Mouse (Mus musculus) kidney, postnatal 0 days (tissue): ENCODE results near the gene Sin3b. TPM values are rescaled to one million over a fixed set of nuclear protein-coding genes. Genes with fewer than 3 reads are reported as not detected.

Experiments
- ATAC-seq: fragments of 200-750 bp; cut with Nextera tagmentation; replicated peaks from 2 replicates; pipeline ENCODE4 v1.8.0; 2017; ENCODE audit warnings: low read depth, moderate number of reproducible peaks, moderate TSS enrichment, moderate library complexity; ENCODE audit not compliant: low FRiP score
- DNase-seq: peaks from one replicate; pipeline ENCODE4 v3.0.0-alpha.2; 2016; ENCODE audit warnings: low spot score
- H3K27ac ChIP-seq: fragments of 300-500 bp; sonication (generic); 2 replicates; pipeline ENCODE4 v1.5.1; 2014; ENCODE audit warnings: mild to moderate bottlenecking
- H3K27me3 ChIP-seq: fragments of 300-500 bp; sonication (generic); 2 replicates; pipeline ENCODE4 v1.6.1; 2014; ENCODE audit warnings: low read length, mixed read lengths; ENCODE audit not compliant: insufficient read depth
- H3K36me3 ChIP-seq: fragments of 300-500 bp; sonication (generic); 2 replicates; pipeline ENCODE4 v1.6.1; 2014; ENCODE audit warnings: low read length, mixed read lengths; ENCODE audit not compliant: insufficient read depth
- H3K4me1 ChIP-seq: fragments of 300-500 bp; sonication (generic); replicated peaks from 2 replicates; pipeline ENCODE4 v1.6.1; 2014; ENCODE audit warnings: antibody characterized with exemption, low read length, mixed read lengths; ENCODE audit not compliant: insufficient read depth
- H3K4me2 ChIP-seq: fragments of 300-500 bp; sonication (generic); 2 replicates; pipeline ENCODE4 v1.6.1; 2014; ENCODE audit warnings: mild to moderate bottlenecking, low read length, moderate library complexity, mixed read lengths
- H3K4me3 ChIP-seq: fragments of 300-500 bp; sonication (generic); replicated peaks from 2 replicates; pipeline ENCODE4 v1.5.1; 2014; ENCODE audit warnings: low read depth, low read length
- H3K9ac ChIP-seq: fragments of 300-500 bp; sonication (generic); 2 replicates; pipeline ENCODE4 v1.6.1; 2014; ENCODE audit warnings: low read depth, low read length
- H3K9me3 ChIP-seq: fragments of 300-500 bp; sonication (generic); replicated peaks from 2 replicates; pipeline ENCODE4 v1.6.1; 2016; ENCODE audit warnings: low read length, inconsistent platforms, mixed read lengths
- CTCF ChIP-seq: IDR thresholded peaks from 2 replicates; pipeline ENCODE4 v1.5.1; 2016; ENCODE audit warnings: antibody characterized with exemption, low read depth, mild to moderate bottlenecking, moderate library complexity
- WGBS: fragments of 180-500 bp; shearing (Covaris S2); extraction: QIAGEN DNeasy Blood & Tissue Kit; methylation state at CpG from one replicate; pipeline ENCODE4 v1.1.7; 2014; 5-methylcytosine and 5-hydroxymethylcytosine counted together
- microRNA-seq: library from miRNA; unstranded; fragments of <30 nt; microRNA quantifications from one replicate; pipeline ENCODE4, GENCODE M21; 2016
- polyA plus RNA-seq: library from polyadenylated mRNA; unstranded; fragments of >200 nt; fragmentation: Nextera tagmentation; extraction: Ambion mirVana; gene quantifications from 2 replicates; pipeline ENCODE4 v1.2.1, GENCODE M21; 2015

Sin3b gene
- polyA plus RNA-seq, 1 experiment from 2014 or later = 239 TPM

- Histone ChIP-seq H3K27me3 (no peaks in the 10 kb centered on the region), H3K4me1 (no peaks in the 10 kb centered on the region), H3K36me3 (no peaks in the 10 kb centered on the region), H3K9me3 (no peaks in the 10 kb centered on the region), H3K9ac (no peak overlapping the region), H3K4me2 (no peak overlapping the region), H3K4me3 (no peak overlapping the region), H3K27ac (no peak overlapping the region)
- WGBS = 30% methylated on average over 7 of the region's 7 CpGs
- ATAC-seq = no peak
- DNase-seq = no peak
- no peak for TF ChIP-seq CTCF
These were observed 43.7 kb downstream of the Sin3b start for GRCm38 (mm10) chr8:72766777-72767176.

- Histone ChIP-seq H3K27ac (no peak overlapping the region), H3K4me1 (no peaks in the 10 kb centered on the region), H3K4me2 (no peak overlapping the region), H3K9me3 (no peaks in the 10 kb centered on the region), H3K9ac (no peak overlapping the region), H3K27me3 (no peaks in the 10 kb centered on the region), H3K4me3 (no peak overlapping the region), H3K36me3 (no peaks in the 10 kb centered on the region)
- 72% methylated on average over 1 of the region's 1 CpGs for WGBS
- no peak for DNase-seq
- no peak for TF ChIP-seq CTCF
- ATAC-seq = no peak
These were observed 54.7 kb downstream of the Sin3b start for GRCm38 (mm10) chr8:72777797-72778196.

- no peak overlapping the region for H3K9ac ChIP-seq
- H3K4me1 ChIP-seq = no peaks in the 10 kb centered on the region
- ATAC-seq = no peak
- H3K27me3 ChIP-seq = no peaks in the 10 kb centered on the region
- no peak for TF ChIP-seq CTCF
- no peak overlapping the region for H3K4me3 ChIP-seq
- DNase-seq = no peak
- no peak overlapping the region for H3K4me2 ChIP-seq
- H3K9me3 ChIP-seq = no peaks in the 10 kb centered on the region
- WGBS = 91% methylated on average over 4 of the region's 4 CpGs
- H3K27ac ChIP-seq = no peak overlapping the region
- H3K36me3 ChIP-seq = no peaks in the 10 kb centered on the region
These were observed 57.6 kb downstream of the Sin3b start for GRCm38 (mm10) chr8:72780644-72781043.

GRCm38 (mm10) chr8:72801583-72801982, 78.5 kb downstream of the Sin3b start:
- no peak overlapping the region for H3K4me2 ChIP-seq

More at GRCm38 (mm10) chr8:72801583-72801982, 78.5 kb downstream of the Sin3b start:
- no peaks in the 10 kb centered on the region for H3K27me3 ChIP-seq
- no peak for TF ChIP-seq CTCF
- no peak overlapping the region for H3K9ac ChIP-seq
- H3K27ac ChIP-seq = no peak overlapping the region
- DNase-seq (no peak), ATAC-seq (no peak)
- H3K9me3 ChIP-seq = no peaks in the 10 kb centered on the region
- no peaks in the 10 kb centered on the region for H3K36me3 ChIP-seq
- WGBS = 79% methylated on average over 2 of the region's 2 CpGs
- H3K4me3 ChIP-seq = no peak overlapping the region
- H3K4me1 ChIP-seq = no peaks in the 10 kb centered on the region

Small RNA genes within 50 kb of the gene (microRNA-seq; reads per million reads assigned to microRNA genes)
- not detected for gene Gm26237

Other genes starting within 250 kb of the Sin3b start
- gene Cherp, start 248.1 kb upstream of the Sin3b start, polyA plus RNA-seq = 38.7 and 39.1 TPM in 2 replicates
- 9.1 and 9.8 TPM in 2 replicates for gene Slc35e1, start 230.7 kb upstream of the Sin3b start, polyA plus RNA-seq
- gene Med26, start 175.0 kb upstream of the Sin3b start, polyA plus RNA-seq = 11.9 and 12.2 TPM in 2 replicates
- 144 and 151 TPM in 2 replicates for gene Smim7, start 152.2 kb upstream of the Sin3b start, polyA plus RNA-seq
- 19.3 and 23.0 TPM in 2 replicates for gene Tmem38a, start 151.2 kb upstream of the Sin3b start, polyA plus RNA-seq
- not detected in 2 replicates for gene Nwd1, start 76.6 kb upstream of the Sin3b start, polyA plus RNA-seq
- gene F2rl3, start 38.6 kb downstream of the Sin3b start, polyA plus RNA-seq = 3.3 and 3.9 TPM in 2 replicates